Mouse (Mus musculus): ENCODE measurements around the gene Ifng.

- TF ChIP-seq GATA1 (IDR thresholded peaks at IDR 0.05; ENCODE audit: low read length) (no peak), TAL1 (IDR thresholded peaks at IDR 0.05; ENCODE audit: low read length) (no peak)
These were observed at the start of gene Ifng for GRCm38 (mm10) chr10:118440742-118441240.
